Mouse (Mus musculus) C2C12 (cell line): Measurements from ENCODE around the gene Map3k6.

Source experiments
- CTCF ChIP-seq: IDR thresholded peaks from one replicate; pipeline ENCODE4 v1.5.1; 2011; ENCODE audit not compliant: control insufficient read depth, insufficient read depth, insufficient read length
- FOSL1 ChIP-seq: IDR thresholded peaks from one replicate; pipeline ENCODE4 v1.8.0; 2011; ENCODE audit warnings: mild to moderate bottlenecking, low read length; ENCODE audit not compliant: poor library complexity, insufficient read depth, severe bottlenecking

DNA sequence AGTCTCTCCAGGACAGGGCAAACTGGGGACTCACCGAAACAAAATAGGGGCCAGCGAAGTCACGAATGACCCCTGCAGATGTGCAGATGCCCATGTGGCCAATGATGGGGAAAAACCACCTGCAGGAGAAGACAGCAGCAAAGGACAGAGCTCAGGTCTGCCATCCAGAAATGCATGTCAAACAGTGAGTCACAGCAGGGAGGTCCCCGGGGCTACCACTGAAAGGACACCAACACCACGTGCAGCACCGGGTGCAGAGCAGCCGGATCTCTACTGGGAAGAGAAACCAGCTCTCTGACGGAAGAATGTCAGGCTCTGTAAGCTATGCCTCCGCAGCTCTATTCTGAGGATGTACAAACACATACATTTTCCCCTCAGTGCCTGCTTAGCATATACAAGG is 30.3 kb downstream of the Map3k6 start:
- TF ChIP-seq CTCF (no peak), FOSL1 (no peak)
